Mouse (Mus musculus): Measurements from ENCODE around the gene Vac14. TPM values are rescaled to one million over a fixed set of nuclear protein-coding genes. Genes with fewer than 3 reads are reported as not detected.
"Not testable (repeated sequence)": the region's sequence is repeated elsewhere in the genome, so short reads cannot be mapped to it uniquely, and the experiment has no call there.

The Vac14 gene
- polyA plus RNA-seq, 1 experiment: 21.8 TPM

- no peak for DNase-seq (ENCODE audit: low spot score)
Observed at GRCm38 (mm10) chr8:110648577-110648976, 30.2 kb downstream of the Vac14 start.

- DNase-seq (ENCODE audit: low spot score): no peak
Observed at GRCm38 (mm10) chr8:110649286-110649685, 30.9 kb downstream of the Vac14 start.

DNA sequence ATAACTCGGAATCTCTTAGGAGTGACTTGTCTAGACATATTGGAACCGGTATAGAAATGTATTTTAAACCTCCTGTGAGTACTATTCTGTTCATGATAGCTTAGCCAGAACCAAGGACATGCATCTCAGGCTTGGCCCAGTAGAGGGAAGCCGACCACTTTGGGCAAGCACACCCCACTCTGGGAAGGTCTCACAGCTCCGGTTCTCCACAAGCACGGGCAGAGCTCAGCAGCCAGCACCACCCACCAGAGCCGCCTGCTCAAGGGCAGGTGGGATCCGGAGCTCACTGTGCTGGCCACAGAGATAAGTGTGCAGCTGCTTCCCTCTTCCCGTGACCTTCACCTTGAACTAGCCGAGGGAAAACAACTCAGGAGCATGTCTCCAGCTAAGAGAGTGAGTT, 32.5 kb downstream of the Vac14 start:
- DNase-seq (ENCODE audit: low spot score): no peak

DNA sequence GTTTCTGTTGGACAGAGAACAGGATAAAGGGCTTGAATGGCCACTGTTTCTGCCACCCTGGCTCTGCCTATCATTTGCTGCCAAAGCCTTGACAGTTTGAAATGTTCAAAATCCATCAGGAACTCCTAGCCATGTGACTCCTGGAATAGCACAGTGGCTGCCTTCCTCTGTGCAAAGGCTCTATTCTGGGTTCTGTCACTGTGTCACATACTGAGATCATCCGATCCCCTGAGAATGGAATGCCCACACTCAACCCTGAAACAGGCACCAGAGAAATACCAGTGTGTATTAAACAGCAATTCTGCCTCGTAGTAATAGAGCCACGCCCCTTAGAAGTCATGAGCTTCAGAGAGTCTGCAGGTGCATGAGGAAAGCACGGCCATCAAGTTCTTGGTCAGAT, 33.5 kb downstream of the Vac14 start:
- no peak for DNase-seq (ENCODE audit: low spot score)

GRCm38 (mm10) chr8:110654075-110655060, 36.0 kb downstream of the Vac14 start:
- no peak for DNase-seq (ENCODE audit: low spot score)

- no peak for DNase-seq (ENCODE audit: low spot score)
Observed at GRCm38 (mm10) chr8:110655827-110656226, 37.4 kb downstream of the Vac14 start.

DNA sequence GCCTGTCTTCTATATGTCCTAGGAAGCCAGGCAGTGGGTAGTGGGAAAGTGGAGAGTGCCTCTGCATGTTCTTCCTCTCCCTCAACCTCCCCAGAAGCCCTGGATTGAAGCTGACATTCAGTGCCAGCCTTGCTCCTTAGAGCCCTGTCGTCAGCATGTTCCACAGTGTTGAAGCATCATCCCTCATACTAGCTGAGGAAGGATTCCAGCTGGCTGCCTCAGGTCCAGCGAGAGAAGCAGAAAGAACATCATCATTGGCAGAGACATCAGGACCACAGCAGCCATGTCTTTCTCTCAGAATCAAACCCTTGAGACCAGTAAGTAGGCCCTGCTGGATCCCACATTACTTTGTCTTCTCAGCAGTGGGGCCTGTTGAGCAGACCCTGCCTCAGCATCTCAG, 39.3 kb downstream of the Vac14 start:
- no peak for DNase-seq (ENCODE audit: low spot score)

- no peak for DNase-seq (ENCODE audit: low spot score)
Observed at GRCm38 (mm10) chr8:110660121-110660520, 41.7 kb downstream of the Vac14 start.

- DNase-seq (ENCODE audit: low spot score): no peak
Observed at GRCm38 (mm10) chr8:110662545-110662944, 44.2 kb downstream of the Vac14 start.

- no peak for DNase-seq (ENCODE audit: low spot score)
Observed at GRCm38 (mm10) chr8:110663015-110663742, 44.8 kb downstream of the Vac14 start.

- no peak for DNase-seq (ENCODE audit: low spot score)
Observed at GRCm38 (mm10) chr8:110664202-110664896, 46.0 kb downstream of the Vac14 start.

DNA sequence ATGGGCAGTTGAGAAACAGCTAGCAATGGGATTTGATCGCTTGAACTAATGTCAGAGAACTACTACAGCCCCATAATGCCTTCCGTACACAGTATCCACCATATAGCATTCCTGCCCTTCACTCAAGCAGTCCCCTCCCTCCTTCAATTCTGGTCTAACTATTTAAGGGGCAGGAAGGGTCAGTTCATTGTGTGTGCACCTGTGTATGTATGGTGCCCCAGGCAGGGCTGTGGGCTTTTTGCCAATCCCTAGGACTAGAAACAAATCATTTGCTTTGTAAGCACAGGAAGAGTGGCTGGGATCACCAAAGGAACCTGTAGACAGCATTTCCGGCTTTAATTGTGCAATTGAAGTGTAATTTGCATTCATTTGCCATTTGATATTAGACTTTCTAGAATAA, 46.6 kb downstream of the Vac14 start:
- no peak for DNase-seq (ENCODE audit: low spot score)

DNA sequence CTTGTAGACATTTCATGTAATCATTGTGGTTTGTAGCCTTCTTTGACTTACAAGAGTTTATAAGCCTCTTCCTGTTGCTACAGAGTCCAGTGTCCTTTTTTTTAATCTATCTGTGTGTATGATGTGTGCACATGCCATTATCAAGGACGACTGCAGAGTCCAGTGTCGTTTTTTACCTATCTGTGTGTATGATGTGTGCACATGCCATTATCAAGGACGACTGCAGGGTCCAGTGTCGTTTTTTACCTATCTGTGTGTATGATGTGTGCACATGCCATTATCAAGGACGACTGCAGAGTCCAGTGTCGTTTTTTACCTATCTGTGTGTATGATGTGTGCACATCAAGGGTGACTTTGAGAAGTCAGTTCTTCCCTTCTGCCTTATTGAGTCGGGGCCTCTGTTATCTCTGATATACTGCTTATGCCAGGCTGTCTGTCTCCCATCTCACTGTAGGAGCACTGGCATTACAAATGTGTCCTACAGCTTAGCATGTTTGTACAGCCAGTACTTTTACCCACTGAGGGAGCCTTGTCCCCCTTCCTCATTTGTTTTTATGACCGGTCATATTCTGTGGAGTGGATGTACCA, 49.3 kb downstream of the Vac14 start:
- DNase-seq (ENCODE audit: low spot score): not testable (repeated sequence)

- no peak for DNase-seq (ENCODE audit: low spot score)
Observed at GRCm38 (mm10) chr8:110669932-110670628, 51.7 kb downstream of the Vac14 start.

DNA sequence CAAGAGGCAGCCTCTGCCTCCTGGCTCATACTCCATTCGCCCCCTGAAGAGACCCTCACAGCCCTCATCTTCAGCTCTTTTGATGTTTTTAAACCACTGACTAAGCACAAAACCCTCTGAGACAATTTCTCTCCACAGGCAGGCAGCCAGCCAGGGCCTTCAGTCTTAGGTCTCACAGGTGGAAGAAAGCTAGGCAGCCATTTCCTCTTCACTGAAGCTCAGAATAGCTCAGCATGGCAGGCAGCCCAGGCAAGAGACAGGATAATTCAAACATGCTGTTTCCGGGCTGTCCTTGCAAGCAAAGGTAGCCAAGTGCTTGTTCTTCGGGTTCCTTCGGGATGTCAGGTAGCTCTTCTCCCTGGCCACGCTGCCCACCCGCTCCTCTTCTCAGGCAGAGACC, 52.9 kb downstream of the Vac14 start:
- DNase-seq (ENCODE audit: low spot score): no peak

- no peak for DNase-seq (ENCODE audit: low spot score)
Observed at GRCm38 (mm10) chr8:110672133-110672532, 53.7 kb downstream of the Vac14 start.

DNA sequence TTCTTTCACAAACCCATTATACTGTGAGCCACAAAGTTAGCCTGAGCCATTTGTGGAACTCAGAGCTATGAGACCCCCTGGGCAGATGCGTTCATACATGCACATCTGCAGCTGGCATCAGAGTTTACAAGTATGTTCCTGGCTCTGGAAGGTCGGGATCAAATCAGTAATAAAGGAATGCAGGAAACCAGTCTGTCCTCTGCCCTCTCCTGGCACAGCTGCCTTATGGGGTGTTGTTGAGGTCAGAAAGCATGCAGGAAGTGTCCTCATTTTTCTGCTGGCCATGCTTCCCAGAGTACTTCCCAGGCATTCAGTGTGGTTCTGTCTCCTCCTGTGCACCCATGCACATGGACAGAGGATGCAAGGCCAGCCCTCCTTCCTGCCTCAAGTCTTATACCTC, 54.8 kb downstream of the Vac14 start:
- no peak for DNase-seq (ENCODE audit: low spot score)

GRCm38 (mm10) chr8:110674589-110674988, 56.2 kb downstream of the Vac14 start:
- no peak for DNase-seq (ENCODE audit: low spot score)

DNA sequence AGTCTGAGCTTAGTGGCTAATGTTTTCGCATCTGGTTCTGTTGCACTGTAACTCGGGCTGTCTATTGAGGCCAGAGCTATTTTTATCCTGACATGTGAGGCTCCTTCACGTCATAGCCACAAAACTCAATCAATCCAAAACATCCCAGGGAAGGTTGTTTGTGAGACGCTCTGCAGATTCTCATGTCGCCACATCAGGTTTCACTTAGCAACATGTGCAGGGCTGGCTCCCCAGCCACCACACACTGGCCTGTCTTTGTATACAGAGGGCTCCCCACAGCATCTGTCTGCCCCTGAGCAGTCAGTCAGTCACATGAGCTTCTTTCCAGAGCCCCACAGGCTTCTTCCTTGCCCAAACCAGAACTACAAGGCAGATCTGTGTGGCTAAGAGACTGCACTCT, 58.3 kb downstream of the Vac14 start:
- DNase-seq (ENCODE audit: low spot score): no peak

DNA sequence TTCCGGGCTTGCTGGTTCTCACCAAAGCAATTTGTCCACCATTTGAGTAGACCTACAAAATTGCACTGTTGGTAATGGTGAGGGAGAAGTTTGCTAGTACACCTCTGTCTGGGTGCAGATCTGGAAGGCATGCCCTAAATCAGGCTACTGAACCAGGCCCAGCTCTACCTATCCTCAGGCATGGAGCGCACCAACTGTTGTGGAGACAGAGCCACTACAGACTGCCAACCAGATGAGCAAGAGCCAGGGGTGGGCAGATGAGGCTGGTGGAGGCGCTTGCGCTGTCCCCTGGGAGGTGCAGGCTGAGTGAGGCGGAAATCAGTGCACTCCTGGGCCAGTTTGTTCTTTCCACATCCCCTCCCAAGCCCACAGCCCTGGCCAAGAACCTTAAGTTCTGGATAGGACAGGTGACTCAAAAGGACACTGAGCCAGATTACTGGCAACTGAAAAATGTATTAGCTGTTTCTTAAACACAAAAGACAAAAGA, 58.8 kb downstream of the Vac14 start:
- DNase-seq (ENCODE audit: low spot score): no peak

GRCm38 (mm10) chr8:110678989-110679388, 60.6 kb downstream of the Vac14 start:
- no peak for DNase-seq (ENCODE audit: low spot score)
